Mouse (Mus musculus): ENCODE results near the gene St6galnac3. TPM values are rescaled to one million over a fixed set of nuclear protein-coding genes. Genes with fewer than 3 reads are reported as not detected.

Gene St6galnac3
- polyA plus RNA-seq, 1 experiment, result 2.3 TPM

DNA sequence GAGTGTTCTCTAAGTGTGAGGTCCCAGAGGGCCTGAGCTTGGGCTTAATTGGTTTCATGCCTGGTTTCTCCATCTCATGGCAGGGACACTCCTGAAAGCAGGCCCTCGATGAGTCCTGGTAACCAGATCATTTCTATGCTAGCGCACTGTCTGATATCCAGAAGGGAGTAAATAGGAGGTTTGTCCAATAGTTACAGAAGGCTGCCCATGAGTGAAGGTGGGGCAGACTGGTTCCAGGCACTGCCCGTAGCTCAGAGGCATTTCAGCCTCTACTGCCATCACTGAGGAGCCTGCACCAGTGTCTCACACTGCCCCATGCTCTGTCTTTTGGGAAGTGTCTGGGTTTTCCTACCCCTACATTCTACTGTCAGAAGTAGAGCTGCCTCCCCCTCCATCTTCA is 72.1 kb downstream of the St6galnac3 start:
- no peak for DNase-seq (ENCODE audit: low read depth)

GRCm38 (mm10) chr3:153648713-153649112 is 76.3 kb downstream of the St6galnac3 start:
- no peak for DNase-seq (ENCODE audit: low read depth)

DNA sequence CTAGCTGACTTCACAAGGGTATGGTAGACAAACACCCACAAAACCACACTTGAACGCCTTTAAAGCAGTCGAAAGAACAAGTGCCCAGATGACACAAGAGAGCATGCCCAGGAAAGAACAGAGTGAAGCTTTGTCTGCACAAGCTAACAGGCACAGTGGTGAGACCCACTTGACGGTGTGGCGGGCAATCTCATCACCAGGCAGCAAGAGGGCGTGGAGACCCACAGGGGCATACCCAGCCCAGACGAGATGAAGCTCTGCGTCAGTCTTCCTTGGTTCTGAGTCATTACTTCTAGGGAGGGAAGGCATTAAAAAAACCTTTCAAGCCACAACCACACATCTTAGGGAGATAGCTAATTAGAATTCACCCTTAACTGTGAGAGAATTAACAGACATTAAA is 79.2 kb downstream of the St6galnac3 start:
- no peak for DNase-seq (ENCODE audit: low read depth)

- no peak for DNase-seq (ENCODE audit: low read depth)
Observed at GRCm38 (mm10) chr3:153643822-153644519, 81.0 kb downstream of the St6galnac3 start.

- no peak for DNase-seq (ENCODE audit: low read depth)
Observed at GRCm38 (mm10) chr3:153642826-153643225, 82.1 kb downstream of the St6galnac3 start.

- DNase-seq (ENCODE audit: low read depth), result no peak
Observed at GRCm38 (mm10) chr3:153641805-153642204, 83.2 kb downstream of the St6galnac3 start.

- DNase-seq (ENCODE audit: low read depth), result no peak
Observed at GRCm38 (mm10) chr3:153637336-153637735, 87.6 kb downstream of the St6galnac3 start.

DNA sequence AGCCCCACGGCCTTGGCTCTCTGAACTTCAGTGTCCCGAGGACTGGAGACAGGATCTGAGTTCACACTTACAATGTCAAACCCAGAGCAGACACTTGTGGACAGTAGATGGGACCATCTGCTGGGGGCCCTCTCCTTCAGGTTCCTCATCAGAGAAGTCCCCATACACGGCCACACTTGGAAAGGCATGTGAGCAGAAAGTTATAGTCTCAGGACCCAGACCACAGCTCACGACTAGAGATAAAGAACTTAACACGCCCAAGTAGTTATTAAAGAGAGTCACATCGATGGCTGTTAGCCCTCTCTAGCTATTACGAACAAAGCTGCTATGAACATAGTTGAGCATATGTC is 88.2 kb downstream of the St6galnac3 start:
- no peak for DNase-seq (ENCODE audit: low read depth)

DNA sequence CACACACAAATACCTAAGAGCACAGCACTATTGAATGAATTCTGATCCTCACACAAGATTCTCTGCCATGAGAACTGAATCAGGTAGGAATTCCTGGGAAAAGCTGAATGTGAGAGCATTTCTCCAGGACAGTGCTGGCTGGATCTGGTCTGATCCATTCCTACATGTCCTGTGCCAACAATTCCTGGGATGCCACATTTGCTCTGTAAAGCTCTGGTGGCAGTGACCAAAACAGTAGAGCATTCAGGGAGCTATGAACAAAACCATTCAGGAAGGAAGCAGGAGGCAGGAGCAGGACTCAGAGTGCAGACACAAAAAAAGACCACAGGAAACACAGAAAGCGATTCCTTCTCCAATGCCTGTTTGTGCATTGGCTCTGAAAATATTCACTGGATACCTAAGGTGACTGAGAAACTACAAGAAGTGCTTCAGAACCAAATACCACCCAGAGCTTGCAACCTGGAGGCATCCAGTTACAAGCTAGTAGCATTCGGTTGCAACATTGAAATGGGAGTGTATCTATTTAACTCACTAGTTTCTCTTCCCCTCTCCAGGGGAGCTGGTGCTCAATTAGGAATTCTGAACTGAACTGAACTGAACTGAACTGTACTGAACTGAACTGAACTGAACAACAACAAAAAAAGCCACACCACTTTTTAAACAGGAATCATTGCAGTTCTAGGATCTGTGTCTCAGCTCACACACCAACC is 88.7 kb downstream of the St6galnac3 start:
- no peak for DNase-seq (ENCODE audit: low read depth)

DNA sequence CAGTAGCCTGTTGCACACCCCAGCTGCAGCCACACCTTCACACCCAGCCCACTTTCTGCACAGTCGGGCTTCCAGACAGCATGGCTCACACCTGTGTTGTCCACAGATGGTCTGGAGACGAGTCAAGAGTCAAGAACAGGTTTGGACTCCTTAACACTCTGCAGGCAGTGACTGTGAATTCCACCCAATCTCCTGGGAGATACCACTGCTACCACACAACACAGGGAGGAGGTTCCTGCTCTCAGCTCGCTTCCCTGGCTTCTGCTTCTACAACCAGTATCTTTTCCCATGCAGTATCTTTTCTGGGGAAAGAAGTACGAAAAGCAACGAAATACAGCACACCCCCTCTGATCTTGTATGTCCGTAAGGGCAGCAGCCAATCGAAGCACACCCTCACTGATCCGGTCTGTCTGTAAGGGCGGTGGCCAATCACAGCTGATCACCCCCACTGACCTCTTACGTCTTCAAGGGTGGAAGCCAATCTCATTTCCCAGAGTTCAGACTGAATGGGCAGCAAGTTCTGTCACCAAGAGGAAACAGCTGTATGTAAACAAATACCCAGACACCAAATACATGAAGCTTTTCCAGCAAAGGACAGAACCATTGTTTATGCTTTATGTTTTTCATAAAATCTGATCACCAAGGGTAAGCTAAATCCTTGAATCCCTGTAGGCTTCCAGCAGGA is 92.8 kb downstream of the St6galnac3 start:
- DNase-seq (ENCODE audit: low read depth), result no peak

DNA sequence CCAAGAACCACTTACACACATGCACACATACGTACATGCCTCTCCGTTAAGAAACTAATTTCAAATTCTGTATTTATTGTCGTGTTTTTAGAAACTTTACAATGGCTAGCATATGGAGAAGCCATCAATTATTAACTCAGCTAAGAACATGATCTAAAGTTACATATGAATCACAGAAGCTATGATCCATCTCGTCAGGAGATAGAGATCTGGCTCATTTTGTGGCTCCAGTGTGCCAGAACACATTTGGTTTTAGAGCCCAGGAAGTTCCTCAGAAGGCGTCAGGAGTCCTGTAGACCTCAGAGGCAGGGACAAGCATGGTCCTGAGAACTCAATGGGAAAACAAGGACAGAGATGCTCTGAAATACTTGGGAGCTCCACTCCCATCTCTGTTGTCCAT is 98.7 kb downstream of the St6galnac3 start:
- no peak for DNase-seq (ENCODE audit: low read depth)

DNA sequence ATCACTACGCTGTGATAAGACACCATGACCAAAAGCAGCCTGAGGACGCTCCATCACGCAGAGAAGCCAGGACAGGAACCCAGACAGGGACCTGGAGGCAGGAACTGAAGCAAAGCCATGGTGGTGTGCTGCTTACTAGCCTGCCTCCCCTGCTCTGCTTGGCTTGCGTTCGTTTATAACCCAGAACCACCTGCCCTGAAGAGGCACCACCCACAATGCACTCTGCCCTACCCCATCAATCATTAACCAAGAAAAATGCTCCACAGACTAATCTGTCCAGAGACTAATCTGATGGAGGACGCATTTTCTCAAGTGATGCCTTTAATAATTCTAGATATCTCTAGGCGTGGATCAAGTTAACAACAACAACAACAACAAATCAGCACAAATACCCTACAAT is 106.0 kb downstream of the St6galnac3 start:
- DNase-seq (ENCODE audit: low read depth), result no peak

- DNase-seq (ENCODE audit: low read depth), result no peak
Observed at GRCm38 (mm10) chr3:153616849-153617248, 108.1 kb downstream of the St6galnac3 start.

- no peak for DNase-seq (ENCODE audit: low read depth)
Observed at GRCm38 (mm10) chr3:153610239-153610638, 114.7 kb downstream of the St6galnac3 start.

GRCm38 (mm10) chr3:153606331-153606730 is 118.6 kb downstream of the St6galnac3 start:
- no peak for DNase-seq (ENCODE audit: low read depth)

GRCm38 (mm10) chr3:153605767-153606098 is 119.2 kb downstream of the St6galnac3 start:
- no peak for DNase-seq (ENCODE audit: low read depth)

DNA sequence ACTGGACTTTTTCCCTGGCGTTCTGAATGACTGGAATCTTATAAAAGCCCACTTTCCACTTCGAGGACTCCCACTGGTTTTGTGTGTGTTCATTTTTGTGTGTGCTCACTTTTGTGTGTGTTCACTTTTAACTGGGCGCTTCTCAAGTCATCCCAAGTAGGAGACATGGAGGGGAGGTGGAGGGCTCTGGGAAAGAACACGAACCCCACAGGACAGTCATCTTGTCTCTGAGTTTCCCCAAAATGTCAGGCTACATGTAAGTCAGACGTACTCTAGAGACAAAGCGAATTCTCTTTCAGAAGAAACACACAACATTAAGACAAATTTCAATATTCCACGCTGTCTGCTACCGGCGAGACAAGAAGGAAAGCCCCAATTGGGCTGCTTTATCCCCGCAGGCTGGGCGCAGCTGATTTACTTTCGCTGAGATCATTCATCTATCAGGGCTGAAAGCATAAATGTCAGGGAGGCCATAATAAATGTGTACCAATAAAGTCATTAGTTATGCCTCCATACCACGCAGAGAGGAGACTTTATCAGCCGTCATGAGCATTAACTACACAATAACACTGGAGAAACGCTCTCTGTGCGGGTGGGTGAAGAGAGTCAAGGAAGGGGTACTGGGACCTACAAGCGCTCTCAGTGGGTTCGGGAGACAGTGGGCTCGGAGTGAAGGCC is 119.7 kb downstream of the St6galnac3 start:
- DNase-seq (ENCODE audit: low read depth), result no peak

- no peak for DNase-seq (ENCODE audit: low read depth)
Observed at GRCm38 (mm10) chr3:153599179-153599578, 125.8 kb downstream of the St6galnac3 start.

GRCm38 (mm10) chr3:153598631-153599030 is 126.3 kb downstream of the St6galnac3 start:
- DNase-seq (ENCODE audit: low read depth), result no peak

GRCm38 (mm10) chr3:153594531-153594930 is 130.4 kb downstream of the St6galnac3 start:
- no peak for DNase-seq (ENCODE audit: low read depth)

DNA sequence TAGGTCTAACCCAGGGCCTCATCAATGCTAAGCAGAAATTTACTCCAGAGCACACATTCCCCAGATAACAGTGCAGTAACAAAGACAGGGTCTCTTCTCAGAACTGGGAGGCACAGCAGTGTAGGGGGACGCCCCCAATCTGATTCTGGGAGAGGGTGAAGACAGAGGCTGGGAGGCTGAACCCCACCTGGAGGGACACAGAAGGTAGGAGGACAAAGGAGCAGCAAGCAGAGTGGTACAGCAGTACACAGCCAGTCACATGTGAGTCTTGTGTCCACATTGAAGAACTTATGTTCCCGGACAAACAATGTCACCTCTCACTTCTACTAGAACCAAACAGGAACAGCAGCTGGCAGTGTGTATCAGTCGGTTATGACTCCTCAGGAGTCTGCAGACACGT is 131.0 kb downstream of the St6galnac3 start:
- no peak for DNase-seq (ENCODE audit: low read depth)

- no peak for DNase-seq (ENCODE audit: low read depth)
Observed at GRCm38 (mm10) chr3:153593103-153593502, 131.9 kb downstream of the St6galnac3 start.

DNA sequence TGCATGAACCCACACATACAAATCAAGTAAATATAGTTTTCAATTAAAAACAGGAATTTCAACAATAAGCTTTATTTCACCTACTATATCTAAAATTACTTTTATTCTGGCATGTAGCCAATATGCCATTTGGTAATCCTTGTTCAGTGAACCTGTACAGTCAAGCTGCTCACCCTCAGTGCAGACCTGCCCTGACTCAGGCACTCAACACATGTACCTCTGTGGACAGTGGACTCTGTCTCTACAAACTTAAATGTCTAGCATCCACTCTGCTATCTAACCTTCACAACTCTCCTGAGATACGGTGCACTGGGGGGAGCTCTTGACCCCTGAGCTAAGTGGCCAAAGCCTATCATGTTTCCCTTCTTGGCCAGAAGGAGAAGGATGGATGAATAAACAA is 137.4 kb downstream of the St6galnac3 start:
- no peak for DNase-seq (ENCODE audit: low read depth)
